ENCODE assay signal across 11 mouse cellular contexts in the genomic region with DNA sequence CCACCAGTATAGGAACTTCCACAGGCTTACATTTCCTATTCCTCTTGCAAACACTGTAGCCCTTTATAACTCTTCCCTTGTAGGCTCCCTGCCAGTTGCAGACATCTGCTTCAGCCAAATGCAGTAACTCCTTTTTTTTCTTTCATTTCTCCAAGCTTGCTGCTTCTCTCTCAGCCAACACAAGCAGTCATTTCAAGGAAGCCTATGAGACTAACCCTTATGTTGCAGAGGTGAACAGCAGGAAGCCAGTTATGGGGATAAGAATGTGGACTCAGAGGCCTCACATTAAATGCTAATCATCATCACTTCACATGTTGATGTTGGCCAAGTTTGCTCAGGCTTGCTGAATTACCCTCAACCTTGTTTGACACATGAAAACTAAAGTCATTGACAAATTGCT.
DNase-seq lines count a peak whose midpoint lies in the region; ATAC-seq and TF ChIP-seq lines count a peak whose summit lies in the region.
"Had no signal": no experiment of that assay in that cellular context is flagged by ENCODE, and none has a peak within 500 bp of the region (broad histone marks: within the 10 kb centered on the region; RNA-seq: fewer than 3 reads in every experiment).

No protein-coding gene starts in this region.

- no peaks in the 10 kb centered on the region for H3K4me1 ChIP-seq in hindbrain, postnatal 0 days (ENCODE audit: insufficient read depth, low read length)
- no peaks in the 10 kb centered on the region for H3K4me1 ChIP-seq in hindbrain, embryonic 11.5 days (replicated peaks; ENCODE audit: control insufficient read depth, insufficient read depth, low read length)
- no peaks in the 10 kb centered on the region for H3K4me1 ChIP-seq in neural tube, embryonic 15.5 days
- no peaks in the 10 kb centered on the region for H3K4me1 ChIP-seq in heart, embryonic 11.5 days (ENCODE audit: control insufficient read depth, insufficient read depth, low read length)
- H3K4me1 ChIP-seq: embryonic facial prominence, embryonic 13.5 days; megakaryocyte, embryonic 14.5 days; neural tube, embryonic 13.5 days had no signal

- intact Hi-C loops in left cerebral cortex, postnatal 10 days (cut with DNase I): no loop called here

- no peak overlapping the region for H3K27ac ChIP-seq in hindbrain, postnatal 0 days
- no peak overlapping the region for H3K27ac ChIP-seq in hindbrain, embryonic 11.5 days (ENCODE audit: low read depth, low read length)
- H3K27ac ChIP-seq in neural tube, embryonic 15.5 days (replicated peaks): no peak overlapping the region
- no peak overlapping the region for H3K27ac ChIP-seq in heart, embryonic 11.5 days (ENCODE audit: low read depth, low read length)
- H3K27ac ChIP-seq: embryonic facial prominence, embryonic 13.5 days; neural tube, embryonic 13.5 days had no signal

- H3K9me3 ChIP-seq in hindbrain, postnatal 0 days (ENCODE audit: low read length): no peaks in the 10 kb centered on the region
- H3K9me3 ChIP-seq in hindbrain, embryonic 11.5 days (ENCODE audit: control insufficient read depth, low read length): no peaks in the 10 kb centered on the region
- no peaks in the 10 kb centered on the region for H3K9me3 ChIP-seq in neural tube, embryonic 15.5 days (replicated peaks)
- H3K9me3 ChIP-seq in heart, embryonic 11.5 days (replicated peaks; ENCODE audit: control insufficient read depth, low read length): no peaks in the 10 kb centered on the region
- H3K9me3 ChIP-seq: embryonic facial prominence, embryonic 13.5 days; megakaryocyte, embryonic 14.5 days; neural tube, embryonic 13.5 days had no signal

- H3K4me2 ChIP-seq in hindbrain, postnatal 0 days (ENCODE audit: low read depth, low read length): no peak overlapping the region
- H3K4me2 ChIP-seq in hindbrain, embryonic 11.5 days (replicated peaks; ENCODE audit: low read depth, low read length): no peak overlapping the region
- H3K4me2 ChIP-seq in neural tube, embryonic 15.5 days: no peak overlapping the region
- H3K4me2 ChIP-seq in heart, embryonic 11.5 days: no peak overlapping the region
- H3K4me2 ChIP-seq: embryonic facial prominence, embryonic 13.5 days; neural tube, embryonic 13.5 days had no signal

- no peaks in the 10 kb centered on the region for H3K36me3 ChIP-seq in hindbrain, postnatal 0 days (ENCODE audit: insufficient read depth, low read length)
- H3K36me3 ChIP-seq in hindbrain, embryonic 11.5 days (ENCODE audit: control insufficient read depth, insufficient read depth, low read length): no peaks in the 10 kb centered on the region
- H3K36me3 ChIP-seq in neural tube, embryonic 15.5 days: no peaks in the 10 kb centered on the region
- H3K36me3 ChIP-seq in heart, embryonic 11.5 days (ENCODE audit: control insufficient read depth, insufficient read depth, low read length): no peaks in the 10 kb centered on the region
- H3K36me3 ChIP-seq: embryonic facial prominence, embryonic 13.5 days; neural tube, embryonic 13.5 days had no signal

- no peak for TF ChIP-seq CTCF in hindbrain, postnatal 0 days (IDR thresholded peaks at IDR 0.05; ENCODE audit: low read depth)

- no peaks in the 10 kb centered on the region for H3K27me3 ChIP-seq in hindbrain, postnatal 0 days (ENCODE audit: insufficient read depth, low read length)
- H3K27me3 ChIP-seq in hindbrain, embryonic 11.5 days (ENCODE audit: control insufficient read depth, insufficient read depth, low read length): no peaks in the 10 kb centered on the region
- H3K27me3 ChIP-seq in neural tube, embryonic 15.5 days (replicated peaks): no peaks in the 10 kb centered on the region
- H3K27me3 ChIP-seq in heart, embryonic 11.5 days (ENCODE audit: control insufficient read depth, insufficient read depth, low read length): no peaks in the 10 kb centered on the region
- H3K27me3 ChIP-seq: embryonic facial prominence, embryonic 13.5 days; neural tube, embryonic 13.5 days had no signal

- no peak overlapping the region for H3K4me3 ChIP-seq in hindbrain, postnatal 0 days (ENCODE audit: low read length)
- H3K4me3 ChIP-seq in hindbrain, embryonic 11.5 days (ENCODE audit: low read depth, low read length): no peak overlapping the region
- no peak overlapping the region for H3K4me3 ChIP-seq in neural tube, embryonic 15.5 days (replicated peaks)
- no peak overlapping the region for H3K4me3 ChIP-seq in heart, embryonic 11.5 days (ENCODE audit: low read depth, low read length)
- H3K4me3 ChIP-seq: embryonic facial prominence, embryonic 13.5 days; megakaryocyte, embryonic 14.5 days; neural tube, embryonic 13.5 days had no signal

- no peak overlapping the region for H3K9ac ChIP-seq in hindbrain, postnatal 0 days (replicated peaks; ENCODE audit: low read length)
- H3K9ac ChIP-seq in hindbrain, embryonic 11.5 days (ENCODE audit: low read depth, low read length): no peak overlapping the region
- no peak overlapping the region for H3K9ac ChIP-seq in neural tube, embryonic 15.5 days (replicated peaks)
- H3K9ac ChIP-seq in heart, embryonic 11.5 days (ENCODE audit: low read depth, low read length): no peak overlapping the region
- H3K9ac ChIP-seq: embryonic facial prominence, embryonic 13.5 days; neural tube, embryonic 13.5 days had no signal

- ATAC-seq in hindbrain, postnatal 0 days: peak; percentile 47; the same call in 1 of the 2 replicates
- no peak for ATAC-seq in hindbrain, embryonic 11.5 days (ENCODE audit: low FRiP score)
- ATAC-seq in neural tube, embryonic 15.5 days (ENCODE audit: low FRiP score): 0 out of 2 replicates have a peak, but pooled peaks have one; percentile 35
- ATAC-seq in heart, embryonic 11.5 days (replicated peaks; ENCODE audit: insufficient number of reproducible peaks, low FRiP score, low TSS enrichment): no peak

- peak; percentile 39 for DNase-seq in hindbrain, postnatal 0 days (ENCODE audit: low spot score)
- DNase-seq in hindbrain, embryonic 11.5 days (ENCODE audit: low spot score): no peak
- DNase-seq in neural tube, embryonic 10.5 days (ENCODE audit: extremely low spot score, low spot score): no peak
- peak; percentile 23 to 55 for DNase-seq in left cerebral cortex, postnatal 10 days (ENCODE audit: extremely low spot score in 1 of 2, low spot score in 2 of 2)
- no peak for DNase-seq in T-cell, adult 2 months (ENCODE audit: low spot score)
- DNase-seq: liver had no signal

Comparison
In these comparisons a context has a peak if more than half of its experiments do, and no peak if none do; other contexts are left out.
1. ATAC-seq: peak in hindbrain, postnatal 0 days (single experiment) and neural tube, embryonic 15.5 days (single experiment); none in hindbrain, embryonic 11.5 days (single experiment) and heart, embryonic 11.5 days (single experiment).
2. DNase-seq: peak in hindbrain, postnatal 0 days (single experiment) and left cerebral cortex, postnatal 10 days (2 of 2); none in hindbrain, embryonic 11.5 days (single experiment), neural tube, embryonic 10.5 days (single experiment) and T-cell, adult 2 months (single experiment).